Comparison of ENCODE assay signal across 8 mouse cellular contexts in genomic region chr16:90142574-90143415, GRCm38 (mm10). TPM values are rescaled to one million over a fixed set of nuclear protein-coding genes. Genes with fewer than 3 reads are reported as not detected.
DNase-seq lines count a peak whose midpoint lies in the region; ATAC-seq and TF ChIP-seq lines count a peak whose summit lies in the region.

No protein-coding gene starts in this region.

- no peaks in the 10 kb centered on the region for H3K36me3 ChIP-seq in heart, embryonic 11.5 days (ENCODE audit: control insufficient read depth, insufficient read depth, low read length)
- no peaks in the 10 kb centered on the region for H3K36me3 ChIP-seq in kidney, embryonic 16.5 days (ENCODE audit: insufficient read depth, low read length)
- H3K36me3 ChIP-seq in liver, adult 2 months (ENCODE audit: control insufficient read depth, insufficient read depth, low read length), result no peaks in the 10 kb centered on the region
- H3K36me3 ChIP-seq in myocyte (ENCODE audit: control insufficient read depth, insufficient read depth), result no peaks in the 10 kb centered on the region
- H3K36me3 ChIP-seq in testis, adult 2 months (ENCODE audit: control insufficient read depth, insufficient read depth, low read length), result no peaks in the 10 kb centered on the region

- H3K4me3 ChIP-seq in heart, embryonic 11.5 days (ENCODE audit: low read depth, low read length), result peak overlapping the region; percentile 75
- peak overlapping the region; percentile 68 for H3K4me3 ChIP-seq in kidney, embryonic 16.5 days (ENCODE audit: low read length)
- peak overlapping the region; percentile 72 for H3K4me3 ChIP-seq in liver, adult 2 months (ENCODE audit: insufficient read depth, low read depth, low read length)
- H3K4me3 ChIP-seq in myocyte, result peak overlapping the region; percentile 41
- H3K4me3 ChIP-seq in testis, adult 2 months (ENCODE audit: control insufficient read depth, low read depth, low read length), result peak overlapping the region; percentile 78

- no peaks in the 10 kb centered on the region for H3K79me2 ChIP-seq in liver, adult 2 months (ENCODE audit: control insufficient read depth, insufficient read depth, low read length)
- no peaks in the 10 kb centered on the region for H3K79me2 ChIP-seq in myocyte (ENCODE audit: control insufficient read depth, insufficient read depth)

- H3K9me3 ChIP-seq in heart, embryonic 11.5 days (replicated peaks; ENCODE audit: control insufficient read depth, low read length), result no peaks in the 10 kb centered on the region
- H3K9me3 ChIP-seq in kidney, embryonic 16.5 days (ENCODE audit: low read length), result no peaks in the 10 kb centered on the region

- peak overlapping the region; percentile 87 for H3K9ac ChIP-seq in heart, embryonic 11.5 days (ENCODE audit: low read depth, low read length)
- H3K9ac ChIP-seq in kidney, embryonic 16.5 days (replicated peaks; ENCODE audit: low read length), result peak overlapping the region; percentile 70
- peak overlapping the region; percentile 38; the same call in 1 of the 2 replicates for H3K9ac ChIP-seq in liver, adult 2 months (ENCODE audit: low read depth, low read length)

- H3K27me3 ChIP-seq in heart, embryonic 11.5 days (ENCODE audit: control insufficient read depth, insufficient read depth, low read length), result no peaks in the 10 kb centered on the region
- no peaks in the 10 kb centered on the region for H3K27me3 ChIP-seq in kidney, embryonic 16.5 days (ENCODE audit: insufficient read depth, low read length)
- no peaks in the 10 kb centered on the region; the same call in 1 of the 2 replicates for H3K27me3 ChIP-seq in liver, adult 2 months (ENCODE audit: control insufficient read depth, insufficient read depth, low read length)
- no peaks in the 10 kb centered on the region for H3K27me3 ChIP-seq in myocyte (ENCODE audit: control insufficient read depth, insufficient read depth, insufficient read length)
- H3K27me3 ChIP-seq in testis, adult 2 months (ENCODE audit: control insufficient read depth, insufficient read depth, low read length), result no peaks in the 10 kb centered on the region

- H3K4me1 ChIP-seq in heart, embryonic 11.5 days (ENCODE audit: control insufficient read depth, insufficient read depth, low read length), result peaks cover 20% of the 10 kb centered on the region
- peaks cover 30% of the 10 kb centered on the region for H3K4me1 ChIP-seq in kidney, embryonic 16.5 days (ENCODE audit: insufficient read depth, low read length)
- peaks cover 5% of the 10 kb centered on the region; the same call in 1 of the 2 replicates for H3K4me1 ChIP-seq in liver, adult 2 months (ENCODE audit: control insufficient read depth, insufficient read depth, low read length)
- H3K4me1 ChIP-seq in testis, adult 2 months (ENCODE audit: control insufficient read depth, insufficient read depth, low read length), result peaks cover 10% of the 10 kb centered on the region

- peak overlapping the region; percentile 69 for H3K4me2 ChIP-seq in heart, embryonic 11.5 days
- H3K4me2 ChIP-seq in kidney, embryonic 16.5 days (replicated peaks; ENCODE audit: low read depth, low read length), result peak overlapping the region; percentile 82
- peak overlapping the region; percentile 91 for H3K4me2 ChIP-seq in myocyte (ENCODE audit: low read depth)

- no peak for TF ChIP-seq POLR2A in liver, adult 2 months (IDR thresholded peaks at IDR 0.05; ENCODE audit: extremely low read depth, insufficient read depth, low read length)
- TF ChIP-seq POLR2A in myocyte (IDR thresholded peaks at IDR 0.05; ENCODE audit: insufficient read length, low read depth), result no peak
- no peak for TF ChIP-seq POLR2A in testis, adult 2 months (IDR thresholded peaks at IDR 0.05; ENCODE audit: control insufficient read depth, low read depth, low read length)

- under 1% methylated on average over 57 of the region's 57 CpGs for WGBS in heart, embryonic 11.5 days (ENCODE audit: insufficient replicate concordance)
- WGBS in kidney, embryonic 16.5 days, result under 1% methylated on average over 57 of the region's 57 CpGs
- WGBS in liver, adult 2 months, result 1% methylated on average over 57 of the region's 57 CpGs

- H3ac ChIP-seq in myocyte (ENCODE audit: control insufficient read depth, insufficient read length), result peak overlapping the region; percentile 80

- ATAC-seq in common myeloid progenitor, adult 5-6 weeks (replicated peaks; ENCODE audit: low read depth, poor library complexity, severe bottlenecking), result peak; percentile 2
- no peak for ATAC-seq in heart, embryonic 11.5 days (replicated peaks; ENCODE audit: insufficient number of reproducible peaks, low FRiP score, low TSS enrichment)
- ATAC-seq in kidney, embryonic 16.5 days (ENCODE audit: low FRiP score, low TSS enrichment), result peak; percentile 7; the same call in 1 of the 2 replicates

- peak overlapping the region; percentile 86; the same call in 1 of the 2 replicates for H3K27ac ChIP-seq in heart, embryonic 11.5 days (ENCODE audit: low read depth, low read length)
- peak overlapping the region; percentile 83 for H3K27ac ChIP-seq in kidney, embryonic 16.5 days (ENCODE audit: low read length)
- H3K27ac ChIP-seq in liver, adult 2 months (replicated peaks; ENCODE audit: insufficient read depth, low read depth, low read length), result no peak overlapping the region
- H3K27ac ChIP-seq in testis, adult 2 months (ENCODE audit: control insufficient read depth, insufficient read depth, low read depth, low read length), result peak overlapping the region; percentile 64

- no peak for TF ChIP-seq CTCF in liver, adult 2 months (IDR thresholded peaks at IDR 0.05; ENCODE audit: low read depth, low read length)
- TF ChIP-seq CTCF in testis, adult 2 months (IDR thresholded peaks at IDR 0.05; ENCODE audit: control insufficient read depth, insufficient read depth, insufficient replicate concordance, low read depth, low read length), result no peak

- peak; percentile 13 for DNase-seq in ovary, postnatal 10 days (ENCODE audit: low spot score)
- DNase-seq in ovary, postnatal 14 days (ENCODE audit: low spot score), result no peak
- DNase-seq in liver, adult 2 months (ENCODE audit: extremely low read depth, low read depth, low spot score), result peak; percentile 14

TF ChIP-seq in myocyte, 11 proteins besides CTCF, POLR2A, EP300 and RAD21:
- no peak for TF ChIP-seq USF1 (IDR thresholded peaks at IDR 0.05; ENCODE audit: low read depth)
- TF ChIP-seq TCF12 (IDR thresholded peaks at IDR 0.05; ENCODE audit: insufficient read depth, poor library complexity, severe bottlenecking), result no peak
- TF ChIP-seq CEBPB (IDR thresholded peaks at IDR 0.05; ENCODE audit: insufficient read depth, poor library complexity, severe bottlenecking), result no peak
- TF ChIP-seq REST (IDR thresholded peaks at IDR 0.05; ENCODE audit: insufficient read depth, insufficient read length), result no peak
- no peak for TF ChIP-seq POLR2AphosphoS2 (IDR thresholded peaks at IDR 0.05; ENCODE audit: insufficient read length, low read depth)
- no peak for TF ChIP-seq E2F4 (IDR thresholded peaks at IDR 0.05; ENCODE audit: insufficient read depth)
- TF ChIP-seq MYOD1 (IDR thresholded peaks at IDR 0.05; ENCODE audit: control insufficient read depth in 1 of 3, insufficient read length in 2 of 3, low read depth in 2 of 3), result no peak
- TF ChIP-seq SRF (IDR thresholded peaks at IDR 0.05; ENCODE audit: control insufficient read depth, insufficient read length, low read depth), result no peak
- TF ChIP-seq MYOG (IDR thresholded peaks at IDR 0.05; ENCODE audit: control insufficient read depth in 1 of 3, insufficient read depth in 1 of 3, insufficient read length in 2 of 3, low read depth in 2 of 3), result no peak
- TF ChIP-seq MAX (IDR thresholded peaks at IDR 0.05; ENCODE audit: low read depth), result no peak
- no peak for TF ChIP-seq TCF3 (IDR thresholded peaks at IDR 0.05; ENCODE audit: insufficient read length, low read depth)

RNA-seq across cellular contexts. Expression of gene Tiam1, which starts 0.8 kb away (rescaled TPM):
- total RNA-seq in common myeloid progenitor, adult 5-6 weeks (2017), result 29.2 and 34.5 TPM in 2 replicates
- polyA plus RNA-seq in heart, embryonic 11.5 days (2014; fragmentation: Nextera tagmentation; extraction: Ambion mirVana), result 18.9 and 24.9 TPM in 2 replicates
- 11.5 and 16.1 TPM in 2 replicates for polyA plus RNA-seq in kidney, embryonic 16.5 days (2015; fragmentation: Nextera tagmentation; extraction: Ambion mirVana)
- 0.65 and 1.2 TPM in 2 replicates for total RNA-seq in liver, adult 2 months (2014; rRNA removed)
- 0.27 and 1.1 TPM in 2 replicates for polyA plus RNA-seq in liver, adult 2 months (2012; rRNA removed)
- 2.2 TPM for polyA plus RNA-seq in myocyte (2012; fragmentation: generic; extraction: Trizol)
- polyA plus RNA-seq in testis, adult 2 months (2012; rRNA removed), result 6.6 and 9.6 TPM in 2 replicates
